Mouse (Mus musculus) T-helper 1 cell (primary cell): ENCODE results near the gene Gm45213.

Experiments
- in situ Hi-C: fragments of 300-600 bp; cut with MboI, MseI; formaldehyde crosslinking; loops from one replicate; pipeline ENCODE4 v1.15.1; 2025; ENCODE audit warnings: high pct_unique_total_duplicates

Gene Gm45213

DNA sequence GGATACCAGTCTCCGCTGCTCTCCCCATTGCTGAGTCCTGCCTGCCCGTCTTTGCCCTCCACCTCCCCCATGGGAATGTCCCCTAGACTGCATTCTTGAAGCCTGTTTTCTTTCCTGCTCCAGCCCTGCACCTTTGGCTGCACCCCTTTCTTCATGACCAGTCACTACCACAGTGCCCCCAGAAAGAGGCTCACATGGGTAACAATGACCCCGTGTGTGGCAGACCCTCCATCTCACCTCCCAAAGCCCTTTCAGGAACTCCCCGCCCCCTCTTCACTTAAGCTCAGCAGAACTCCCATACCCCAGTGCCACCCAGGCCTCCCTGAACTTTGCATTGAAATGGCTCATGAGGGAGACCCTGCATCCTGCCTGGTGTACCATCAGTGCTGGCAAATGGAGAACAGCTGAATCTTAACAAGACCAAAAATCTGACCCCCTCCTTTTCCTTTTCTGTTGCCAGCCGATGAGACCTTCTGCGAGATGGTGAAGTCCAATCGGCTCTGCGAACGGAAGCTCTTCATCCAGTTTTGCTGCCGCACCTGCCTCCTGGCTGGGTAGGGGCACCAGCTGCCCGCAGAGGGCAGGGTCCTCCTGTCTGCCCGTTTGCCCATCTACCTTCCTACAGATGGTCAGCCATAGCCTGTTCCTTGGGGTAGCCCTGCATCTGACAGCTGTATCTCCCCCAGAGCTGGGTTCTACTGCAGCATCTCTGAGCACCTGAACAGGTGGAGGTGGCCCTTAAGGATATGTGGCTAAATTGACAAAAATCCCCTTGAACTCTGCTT lies 5.2 kb downstream of the Gm45213 start:
- in situ Hi-C loops = no loop called here

DNA sequence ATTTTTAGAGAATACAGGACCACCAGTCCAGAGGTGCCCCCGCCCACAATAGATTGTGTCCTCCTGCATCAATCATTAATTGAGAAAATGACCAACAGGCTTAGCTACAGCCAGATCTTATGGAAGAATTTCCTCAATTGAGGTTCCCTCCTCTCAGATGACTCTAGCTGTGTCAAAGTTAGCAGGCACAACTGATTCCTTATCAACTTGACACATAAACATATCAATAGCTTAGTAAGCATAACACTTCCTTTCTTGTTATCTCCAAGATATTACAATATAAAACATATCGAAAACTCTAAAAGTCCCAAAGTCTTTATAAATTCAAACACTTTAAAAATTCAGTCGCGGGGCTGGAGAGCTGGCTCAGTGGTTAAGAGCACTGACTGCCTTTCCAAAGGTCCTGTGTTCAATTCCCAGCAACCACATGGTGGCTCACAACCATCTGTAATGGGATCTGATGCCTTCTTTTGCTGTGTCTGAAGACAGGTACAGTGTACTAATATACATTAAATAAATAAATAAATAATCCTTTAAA lies 10.6 kb downstream of the Gm45213 start:
- in situ Hi-C loops = no loop called here

DNA sequence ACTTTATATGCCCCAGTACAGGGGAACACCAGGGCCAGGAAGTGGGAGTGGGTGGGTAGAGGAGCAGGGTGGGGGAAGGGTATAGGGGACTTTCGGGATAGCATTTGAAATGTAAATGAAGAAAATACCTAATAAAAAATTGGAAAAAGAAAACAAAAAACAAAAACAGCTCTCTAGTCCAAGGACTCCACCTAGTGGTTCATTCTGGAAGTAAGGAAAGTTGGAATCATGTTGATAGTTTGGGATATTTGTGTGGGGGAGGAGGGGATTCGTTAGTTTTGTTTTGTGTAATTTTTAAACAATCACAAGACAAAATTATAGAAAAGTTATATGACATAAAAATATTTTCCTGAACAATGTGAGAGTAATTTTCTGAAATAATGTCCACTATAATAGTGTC lies 12.0 kb downstream of the Gm45213 start:
- in situ Hi-C loops = loop anchor here (5.0 kb wide), 1 partner anchor 353 kb away; no protein-coding TSS in a partner anchor

DNA sequence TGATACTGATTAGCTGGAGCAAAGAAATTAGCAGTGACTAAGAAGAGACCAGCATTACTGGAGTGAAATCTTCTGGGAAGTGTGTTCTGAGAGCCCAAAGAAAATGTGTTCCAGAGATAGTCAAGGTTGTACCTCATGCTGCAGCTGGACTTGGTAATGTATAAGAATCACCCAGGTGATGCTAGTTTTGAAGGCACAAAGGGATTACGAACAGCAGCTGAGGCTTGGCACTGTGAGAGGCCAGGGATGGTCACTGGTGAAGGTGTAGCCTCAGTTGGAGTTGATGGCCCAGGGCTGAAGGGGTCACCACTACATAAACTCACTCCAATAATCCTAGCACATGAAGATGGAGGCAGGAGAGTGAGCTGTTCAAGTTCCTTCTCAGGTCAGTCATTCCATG lies 15.3 kb downstream of the Gm45213 start, which contains the start of gene Snrpa1:
TSS of gene Snrpa1 (plus strand) at position 301 of the 400 bp plus-strand sequence.
- in situ Hi-C loops = loop anchor here (5.0 kb wide), 1 partner anchor 356 kb away; no protein-coding TSS in a partner anchor

DNA sequence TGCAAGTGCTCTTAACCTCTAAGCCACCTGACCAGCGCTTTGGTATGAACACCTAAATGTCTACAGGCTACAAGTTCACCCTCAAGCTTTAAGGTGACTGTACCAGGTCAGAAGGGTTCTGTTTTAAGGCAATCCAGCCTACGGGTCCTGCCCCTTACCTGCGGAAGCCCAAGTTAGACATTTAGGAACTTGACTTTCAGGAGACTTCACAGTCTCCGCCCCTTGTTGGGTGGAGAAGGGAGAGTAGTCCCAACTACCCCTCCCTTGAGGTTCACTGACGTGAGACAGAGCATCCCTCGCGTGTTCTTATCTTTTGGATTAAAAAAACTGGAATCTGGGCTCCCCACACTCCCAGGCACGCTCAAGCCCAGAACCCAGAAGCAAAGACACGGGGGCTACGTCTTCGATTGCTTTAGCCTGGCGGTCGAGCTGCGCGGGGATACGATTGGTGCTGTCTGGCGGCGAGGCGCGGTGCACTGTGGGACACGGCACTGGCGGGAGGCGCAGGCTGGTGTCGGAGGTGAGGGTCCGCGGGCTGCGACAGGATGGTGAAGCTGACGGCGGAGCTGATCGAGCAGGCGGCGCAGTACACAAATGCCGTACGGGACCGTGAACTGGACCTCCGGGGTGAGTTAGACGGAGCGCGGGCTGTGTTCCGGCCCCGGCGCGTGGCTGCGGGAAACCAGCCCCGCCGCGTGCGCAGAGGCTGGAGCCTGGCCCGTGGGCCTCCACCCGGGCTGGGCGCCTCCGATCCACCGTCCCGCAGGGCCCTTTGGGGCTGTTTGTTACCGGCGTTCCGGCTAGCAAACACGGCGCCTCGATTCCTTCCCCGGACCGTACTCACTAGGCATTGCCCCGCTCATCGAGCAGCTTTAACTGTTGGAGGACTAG lies 16.9 kb downstream of the Gm45213 start:
- in situ Hi-C loops = no loop called here

DNA sequence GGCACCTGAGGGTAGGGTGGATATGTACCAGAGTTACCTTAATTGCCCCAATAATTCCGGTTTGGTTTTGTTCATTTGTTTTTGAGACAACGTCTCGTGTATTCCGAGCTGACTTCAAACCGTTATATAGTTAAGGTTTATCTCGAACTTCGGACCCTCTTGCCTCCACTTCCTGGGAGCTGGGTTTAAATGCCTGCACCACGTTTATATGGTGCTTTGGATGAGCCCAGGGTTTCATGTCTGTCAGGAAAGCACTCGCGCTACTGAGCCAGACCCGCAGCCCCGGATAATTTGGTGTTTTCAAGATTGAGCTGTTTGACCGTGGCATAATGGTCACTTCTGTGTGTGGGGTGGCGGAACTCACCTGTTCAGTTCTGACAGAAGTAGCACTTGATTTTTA lies 17.7 kb downstream of the Gm45213 start:
- in situ Hi-C loops = no loop called here

DNA sequence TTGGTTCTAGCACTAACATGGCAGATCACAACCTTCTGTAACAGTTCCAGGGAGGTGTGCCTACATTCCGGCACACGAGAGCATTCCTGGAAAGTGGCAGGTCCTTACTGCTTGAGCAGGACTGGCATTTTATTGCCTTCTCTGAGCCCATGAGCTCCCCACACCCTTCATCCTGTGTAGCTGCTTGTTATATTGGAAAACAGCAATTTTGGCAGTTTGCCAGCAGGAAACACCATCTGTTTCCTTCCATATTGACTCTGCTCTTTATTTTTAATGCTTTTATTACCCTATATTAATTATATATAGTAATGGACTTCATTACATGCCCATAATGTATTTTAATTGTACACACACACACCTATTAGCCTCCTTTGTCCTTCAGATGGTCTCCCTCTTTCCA lies 33.0 kb downstream of the Gm45213 start:
- in situ Hi-C loops = no loop called here

DNA sequence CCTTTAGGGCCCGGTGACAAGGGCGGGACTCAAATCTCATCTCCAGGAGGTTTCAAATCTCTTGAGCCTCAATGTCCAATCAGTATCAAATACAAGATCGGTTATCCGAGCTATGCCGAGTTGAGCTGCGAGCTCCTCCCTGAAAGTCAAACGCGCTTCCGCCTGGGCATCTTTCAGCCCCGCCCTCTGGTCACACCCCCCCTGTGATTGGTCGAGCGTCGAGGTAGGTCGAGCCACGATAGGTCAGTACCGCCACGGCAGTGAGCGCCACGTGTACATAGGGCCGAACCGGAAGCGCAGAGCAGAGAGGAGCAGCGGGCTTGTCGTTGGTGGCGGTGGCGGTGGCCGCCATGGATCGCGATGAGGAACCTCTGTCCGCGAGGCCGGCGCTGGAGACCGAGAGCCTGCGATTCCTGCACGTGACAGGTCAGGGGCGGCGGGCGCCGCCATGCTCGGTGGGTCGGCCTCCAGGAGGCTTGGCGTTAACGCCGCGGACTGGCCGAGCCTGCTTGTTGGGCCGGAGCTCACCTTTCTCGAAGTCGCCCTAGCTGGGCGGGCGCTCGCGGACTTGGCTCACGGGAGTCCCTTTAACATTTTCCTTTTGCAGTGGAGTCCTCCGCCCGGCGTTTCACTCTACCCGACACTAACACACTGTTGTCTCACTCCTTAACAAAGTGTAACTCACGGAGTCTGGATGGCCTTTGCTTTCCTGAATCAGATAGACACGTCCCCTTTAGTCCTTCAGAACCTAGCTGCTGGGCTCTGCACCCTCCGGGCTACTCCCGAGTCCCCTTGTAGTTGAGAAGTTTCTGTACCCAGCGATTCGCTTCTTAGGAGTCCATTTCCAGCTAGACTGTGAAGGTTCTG lies 36.2 kb downstream of the Gm45213 start, which contains the start of gene Selenos:
TSS of gene Selenos (plus strand) at position 286 of the 867 bp plus-strand sequence.
- in situ Hi-C loops = no loop called here

DNA sequence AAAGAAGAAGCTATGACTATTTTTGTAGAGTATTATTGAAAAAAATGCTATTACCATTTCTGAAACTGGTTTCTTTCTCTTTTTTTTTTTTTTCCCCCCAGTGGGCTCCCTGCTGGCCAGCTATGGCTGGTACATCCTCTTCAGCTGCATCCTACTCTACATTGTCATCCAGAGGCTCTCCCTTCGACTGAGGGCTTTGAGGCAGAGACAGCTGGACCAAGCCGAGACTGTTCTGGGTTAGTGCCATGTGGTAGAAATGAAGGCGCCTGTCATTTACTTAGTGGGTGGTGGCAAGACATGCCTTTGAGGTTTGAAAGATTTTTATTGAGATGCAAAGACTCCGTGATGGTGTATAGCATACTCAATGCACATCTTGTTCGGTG lies 36.8 kb downstream of the Gm45213 start:
- in situ Hi-C loops = no loop called here

DNA sequence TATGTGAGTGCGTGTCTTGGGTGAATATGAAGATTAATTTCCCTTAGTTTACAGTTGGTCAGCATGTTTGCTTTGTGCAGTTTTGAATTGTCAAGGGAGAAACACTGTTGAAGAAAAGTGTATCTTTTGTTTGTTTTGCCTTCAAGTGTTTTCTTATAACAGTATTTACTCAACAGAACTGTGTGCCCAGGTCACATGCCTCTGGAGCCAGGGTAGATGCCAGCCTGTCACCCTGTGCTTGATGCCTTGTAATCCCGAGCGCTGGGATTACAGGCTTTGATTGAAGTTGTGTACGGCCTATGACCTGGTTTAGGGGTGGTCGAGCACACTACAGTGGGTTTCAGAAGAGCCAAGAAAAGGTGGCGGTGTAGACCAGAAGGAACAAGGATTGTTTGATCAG lies 40.4 kb downstream of the Gm45213 start:
- in situ Hi-C loops = no loop called here

DNA sequence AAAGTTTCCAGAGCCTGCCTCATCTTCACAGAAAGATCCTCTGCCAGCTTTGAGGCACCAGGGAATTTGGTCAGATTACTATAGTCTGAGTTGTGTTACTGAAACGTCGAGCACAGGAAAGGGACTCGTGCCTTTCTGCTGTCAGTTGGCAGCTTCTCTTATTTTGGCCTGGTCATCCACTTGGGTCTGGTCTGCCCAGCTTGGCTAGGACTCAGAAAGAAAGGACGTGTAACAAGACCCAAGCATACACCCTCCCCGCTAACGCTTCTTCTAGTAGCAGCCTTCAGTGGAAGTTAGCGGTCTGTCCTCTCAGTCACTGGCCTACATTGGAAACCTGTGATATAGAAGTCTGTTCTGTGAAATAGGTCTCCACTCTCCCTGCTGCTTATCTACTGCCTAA lies 41.1 kb downstream of the Gm45213 start:
- in situ Hi-C loops = no loop called here

DNA sequence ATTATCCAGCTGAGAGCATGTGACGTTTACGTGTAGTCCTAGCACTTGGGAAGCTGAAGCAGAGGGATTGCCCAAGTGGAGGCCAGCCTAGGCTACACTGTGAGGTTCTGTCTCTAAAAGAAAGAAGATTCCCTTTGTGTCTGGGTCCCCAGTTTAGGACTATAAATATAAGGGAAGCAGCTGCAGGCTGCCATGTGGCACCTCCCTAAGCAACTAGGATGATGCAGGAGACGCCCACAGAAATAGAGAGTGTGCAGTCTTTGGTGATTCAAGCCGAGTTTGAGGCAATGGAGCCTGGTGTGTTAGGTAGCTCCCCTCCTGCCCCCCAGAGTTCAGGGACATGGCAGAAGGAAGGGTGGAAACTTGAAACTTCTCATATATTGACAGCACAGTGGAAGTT lies 44.2 kb downstream of the Gm45213 start:
- in situ Hi-C loops = no loop called here

DNA sequence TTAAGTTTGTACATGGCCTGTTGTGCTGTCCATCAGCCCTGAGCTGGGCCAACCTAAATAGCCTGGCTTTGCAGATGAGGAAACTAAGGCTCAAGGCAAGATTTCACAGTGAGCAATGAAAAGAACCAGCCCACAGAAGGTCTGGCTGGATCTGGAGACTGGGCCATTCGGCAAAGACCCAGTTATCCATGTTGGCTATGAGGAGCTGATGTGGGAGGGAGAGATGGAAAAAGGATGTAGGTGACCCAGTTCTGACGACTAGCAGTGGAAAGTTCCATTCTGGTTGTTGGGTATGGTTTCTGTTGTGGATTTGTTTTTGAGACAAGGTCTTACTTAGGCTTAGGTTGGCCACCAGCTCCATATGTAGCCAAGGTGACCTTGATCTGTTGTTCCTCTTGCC lies 44.7 kb downstream of the Gm45213 start:
- in situ Hi-C loops = no loop called here

DNA sequence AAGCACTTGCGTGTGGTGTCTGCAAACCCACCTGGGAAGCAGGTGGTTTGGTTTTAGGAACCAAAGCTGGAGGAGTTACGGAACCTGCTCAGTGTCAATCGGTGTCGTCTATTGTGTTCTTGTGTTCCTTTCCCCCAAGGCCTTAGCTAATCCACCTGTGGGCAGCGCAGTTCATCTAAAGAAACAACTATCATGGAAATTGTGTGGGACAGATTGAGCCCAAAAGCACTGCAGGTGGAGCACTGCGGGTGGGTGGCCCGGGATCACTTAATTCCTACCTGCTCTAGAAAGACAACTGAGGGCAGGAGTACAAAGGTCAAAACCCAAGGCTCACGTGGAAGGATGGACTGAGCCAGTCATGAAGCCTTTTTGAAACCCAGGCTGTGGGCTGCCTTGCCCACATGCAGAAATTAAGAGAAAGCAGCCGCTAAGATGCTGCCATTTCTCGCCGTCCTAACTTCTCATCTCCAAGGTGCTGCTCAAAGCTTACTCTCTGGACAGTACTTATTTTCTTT lies 47.3 kb downstream of the Gm45213 start:
- in situ Hi-C loops = no loop called here

DNA sequence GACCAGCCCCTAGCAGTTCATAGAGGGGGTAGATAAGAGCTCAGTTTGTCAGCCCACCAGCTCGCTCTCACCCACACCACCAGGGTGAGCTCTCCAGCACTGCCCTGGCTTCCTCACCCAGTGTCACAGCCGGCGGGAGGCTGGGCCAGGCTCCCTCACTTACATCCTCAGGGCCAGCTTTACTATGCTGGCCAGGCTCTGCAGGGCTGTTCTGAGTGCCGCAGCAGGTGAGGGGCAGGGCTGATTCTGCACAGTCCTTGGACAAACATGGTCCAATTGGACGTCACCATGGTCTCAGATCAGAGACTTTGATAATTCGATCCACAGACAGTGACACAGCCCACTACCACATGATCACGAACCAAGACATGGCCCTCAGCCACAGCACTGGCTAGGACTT lies 48.2 kb downstream of the Gm45213 start:
- in situ Hi-C loops = no loop called here

DNA sequence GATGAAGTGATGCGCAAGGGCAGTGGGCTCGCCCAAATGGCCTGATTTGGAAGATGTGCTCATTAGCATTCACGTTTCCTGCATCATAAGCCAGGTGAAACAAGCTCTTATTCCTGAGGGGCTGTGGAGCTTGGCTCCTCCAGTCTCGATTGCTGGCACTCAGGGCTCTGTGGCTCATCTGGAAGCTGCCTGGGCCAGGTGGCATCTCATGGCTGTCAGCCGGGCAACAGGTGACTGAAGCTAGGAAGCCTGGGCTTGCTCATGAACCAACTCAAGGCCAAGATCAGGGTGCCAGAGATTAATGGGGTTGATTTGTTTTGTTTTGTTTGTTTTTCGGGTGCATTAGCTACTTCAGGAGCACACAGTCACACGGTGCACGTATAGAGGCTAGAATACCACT lies 49.3 kb downstream of the Gm45213 start:
- in situ Hi-C loops = no loop called here

DNA sequence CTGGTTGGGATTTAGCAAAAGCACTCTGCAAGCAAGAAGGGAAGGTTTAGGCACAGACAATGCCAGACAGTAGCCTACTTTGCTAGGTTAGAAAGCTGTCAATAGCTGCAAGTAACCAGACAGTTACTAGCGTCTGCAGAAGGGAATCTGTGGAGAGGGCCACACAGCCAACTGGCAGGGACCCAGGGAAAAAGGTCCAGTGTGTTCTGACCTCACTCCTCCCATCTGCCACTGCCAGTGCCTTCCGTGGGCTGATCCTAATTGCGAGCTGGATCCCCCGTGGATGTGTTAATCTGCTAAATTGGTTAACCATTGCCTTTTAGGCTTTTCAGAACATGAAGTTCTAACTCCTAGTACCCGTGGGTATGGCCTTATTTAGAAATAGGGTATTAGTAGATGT lies 50.7 kb downstream of the Gm45213 start:
- in situ Hi-C loops = no loop called here

DNA sequence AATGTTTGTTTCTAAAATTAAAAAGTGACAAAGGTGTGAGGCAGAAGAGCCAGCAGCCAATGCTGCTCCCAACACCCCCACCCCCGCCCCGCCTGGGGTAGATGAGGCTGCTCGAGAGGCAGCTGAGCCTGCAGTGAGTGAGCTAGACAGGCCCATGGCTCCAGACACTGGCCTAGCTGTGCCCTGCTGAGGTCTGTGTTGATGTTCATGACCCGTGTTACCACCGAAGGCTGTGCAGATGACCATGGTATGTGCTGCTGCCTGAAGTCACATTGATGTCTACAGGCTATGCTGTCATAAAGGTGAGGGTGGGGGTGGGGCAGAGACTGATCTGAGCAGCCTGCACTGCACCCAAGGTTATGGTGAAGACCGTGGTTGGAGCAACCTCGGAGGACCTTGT lies 55.4 kb downstream of the Gm45213 start:
- in situ Hi-C loops = loop anchor here (5.0 kb wide), 3 partner anchors 88 to 588 kb away; partner anchors contain the start of genes Asb7 and Lins1

DNA sequence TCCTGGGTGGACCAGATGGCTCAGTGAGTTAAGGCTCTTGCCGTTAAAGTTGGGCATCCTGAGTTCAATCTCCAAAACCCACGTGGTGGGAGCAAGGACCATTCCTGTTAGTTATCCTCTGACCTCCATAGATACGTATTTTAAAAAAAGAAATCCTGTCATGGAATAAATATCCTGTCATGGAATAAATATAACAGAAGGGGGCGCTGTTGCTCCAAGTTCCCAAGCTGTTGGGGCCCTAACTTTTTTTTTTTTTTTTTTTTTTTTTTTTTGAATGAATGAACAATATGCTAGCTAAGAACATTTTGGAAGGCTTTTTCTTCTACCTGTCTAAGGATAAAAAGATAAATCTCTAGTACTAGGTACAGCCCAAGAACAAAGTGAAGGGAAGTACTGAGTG lies 58.5 kb downstream of the Gm45213 start:
- in situ Hi-C loops = loop anchor here (5.0 to 25.0 kb wide), 3 partner anchors 160 to 560 kb away; no protein-coding TSS in a partner anchor

DNA sequence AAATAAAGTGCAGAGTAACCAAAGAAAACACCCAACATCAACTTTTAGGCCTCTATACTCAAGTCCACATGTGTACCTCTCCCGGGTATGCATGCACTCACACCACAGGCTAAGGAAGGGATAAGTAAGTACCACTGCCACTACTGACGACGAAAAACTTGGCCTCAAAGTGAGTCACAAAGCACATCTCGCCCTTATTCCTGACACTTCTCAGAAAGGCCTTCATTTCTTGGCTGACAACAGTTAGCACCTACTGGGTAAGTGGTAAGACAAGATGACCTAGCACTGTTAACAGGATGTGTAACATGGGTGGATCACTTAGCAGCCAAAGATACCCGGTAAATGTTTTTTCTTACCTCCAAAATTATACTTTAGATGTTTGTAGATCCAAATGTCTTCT lies 61.1 kb downstream of the Gm45213 start:
- in situ Hi-C loops = loop anchor here (5.0 to 25.0 kb wide), 3 partner anchors 158 to 558 kb away; no protein-coding TSS in a partner anchor

DNA sequence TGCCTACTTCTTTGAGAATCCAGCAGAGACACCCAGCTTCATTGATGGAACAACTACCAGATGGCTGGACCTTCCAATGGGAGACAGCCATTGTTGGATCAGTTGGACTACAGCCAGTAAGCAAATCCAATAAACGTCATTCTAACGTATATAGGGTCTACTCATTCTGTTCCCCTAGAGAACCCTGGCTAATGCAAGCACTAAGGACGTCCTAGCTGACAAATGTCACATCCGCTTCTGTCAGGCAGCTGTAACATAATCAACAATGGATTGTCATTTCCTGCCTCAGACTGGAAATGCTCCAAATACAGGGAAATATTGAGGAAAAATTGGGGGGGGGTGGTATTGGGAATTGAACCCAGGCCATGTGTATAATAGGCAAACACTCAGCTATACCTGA lies 62.4 kb downstream of the Gm45213 start:
- in situ Hi-C loops = loop anchor here (25.0 kb wide), 1 partner anchor 157 kb away; no protein-coding TSS in a partner anchor
